Mouse (Mus musculus) forebrain, embryonic 14.5 days (tissue): ENCODE measurements at regions not wholly inside any gene's neighbourhood (a gene's known extent, or its start where the extent isn't known, plus 50 kb on each side); places are given as distances from the start of the nearest gene placed in this dataset.

Experiments used
- ATAC-seq: fragments of 200-750 bp; cut with Nextera tagmentation; 2 replicates; pipeline ENCODE4 v1.8.0; 2017; ENCODE audit warnings: mild to moderate bottlenecking, moderate library complexity
- DNase-seq: peaks from one replicate; pipeline ENCODE4 v3.0.0-alpha.2; 2015; ENCODE audit warnings: low spot score
- H3K27ac ChIP-seq: fragments of 300-500 bp; sonication (generic); 2 replicates; pipeline ENCODE4 v1.5.1; 2014; ENCODE audit warnings: low read depth, mild to moderate bottlenecking, control low read depth, low read length, moderate library complexity
- H3K27me3 ChIP-seq: fragments of 300-500 bp; sonication (generic); replicated peaks from 2 replicates; pipeline ENCODE4 v1.6.1; 2014; ENCODE audit warnings: low read length, control low read depth, mixed read lengths; ENCODE audit not compliant: control insufficient read depth, insufficient read depth
- H3K36me3 ChIP-seq: fragments of 300-500 bp; sonication (generic); 2 replicates; pipeline ENCODE4 v1.6.1; 2014; ENCODE audit warnings: low read length, control low read depth; ENCODE audit not compliant: control insufficient read depth, insufficient read depth
- H3K4me1 ChIP-seq: fragments of 300-500 bp; sonication (generic); 2 replicates; pipeline ENCODE4 v1.6.1; 2014; ENCODE audit warnings: antibody characterized with exemption, low read length, control low read depth; ENCODE audit not compliant: control insufficient read depth, insufficient read depth
- H3K4me2 ChIP-seq: fragments of 300-500 bp; sonication (generic); 2 replicates; pipeline ENCODE4 v1.6.1; 2014; ENCODE audit warnings: mild to moderate bottlenecking, control low read depth, low read length
- H3K4me3 ChIP-seq: fragments of 300-500 bp; sonication (generic); 2 replicates; pipeline ENCODE4 v1.5.1; 2014; ENCODE audit warnings: low read depth, low read length, control low read depth
- H3K9ac ChIP-seq: fragments of 300-500 bp; sonication (generic); 2 replicates; pipeline ENCODE4 v1.6.1; 2014; ENCODE audit warnings: mild to moderate bottlenecking, low read length, control low read depth, moderate library complexity
- H3K9me3 ChIP-seq: fragments of 300-500 bp; sonication (generic); replicated peaks from 2 replicates; pipeline ENCODE4 v1.6.1; 2016; ENCODE audit warnings: low read length, control low read depth, mixed read lengths; ENCODE audit not compliant: control insufficient read depth
- WGBS: fragments of 180-500 bp; shearing (Covaris S2); extraction: QIAGEN DNeasy Blood & Tissue Kit; methylation state at CpG from one replicate; pipeline ENCODE4 v1.1.7; 2014; 5-methylcytosine and 5-hydroxymethylcytosine counted together

DNA sequence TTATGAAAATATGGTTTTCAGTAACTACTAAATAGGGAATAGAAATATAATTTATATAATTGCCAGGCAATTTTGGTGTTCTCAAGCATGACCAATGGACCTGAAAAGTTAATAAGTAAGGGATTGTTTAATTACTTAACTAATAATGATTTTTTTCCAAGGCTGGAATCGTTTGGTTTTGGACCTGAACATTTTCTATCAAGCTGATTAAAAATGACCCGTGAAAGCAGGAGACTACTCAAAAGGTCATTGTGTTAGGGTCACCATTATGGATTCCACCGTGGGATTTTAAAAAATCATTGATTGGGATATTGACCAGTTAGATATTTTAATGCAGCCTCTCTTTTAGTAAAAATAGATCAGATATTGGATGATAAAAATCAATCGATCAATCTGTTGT is 416.9 kb downstream of the Pik3r1 start:
- no peak for ATAC-seq
- no peaks in the 10 kb centered on the region for H3K36me3 ChIP-seq
- H3K9ac ChIP-seq = no peak overlapping the region
- H3K27ac ChIP-seq = no peak overlapping the region
- H3K27me3 ChIP-seq = no peaks in the 10 kb centered on the region
- H3K4me1 ChIP-seq = no peaks in the 10 kb centered on the region
- 88% methylated on average over 4 of the region's 4 CpGs for WGBS
- no peak for DNase-seq
- H3K4me2 ChIP-seq = no peak overlapping the region
- no peak overlapping the region for H3K4me3 ChIP-seq
- no peaks in the 10 kb centered on the region for H3K9me3 ChIP-seq

DNA sequence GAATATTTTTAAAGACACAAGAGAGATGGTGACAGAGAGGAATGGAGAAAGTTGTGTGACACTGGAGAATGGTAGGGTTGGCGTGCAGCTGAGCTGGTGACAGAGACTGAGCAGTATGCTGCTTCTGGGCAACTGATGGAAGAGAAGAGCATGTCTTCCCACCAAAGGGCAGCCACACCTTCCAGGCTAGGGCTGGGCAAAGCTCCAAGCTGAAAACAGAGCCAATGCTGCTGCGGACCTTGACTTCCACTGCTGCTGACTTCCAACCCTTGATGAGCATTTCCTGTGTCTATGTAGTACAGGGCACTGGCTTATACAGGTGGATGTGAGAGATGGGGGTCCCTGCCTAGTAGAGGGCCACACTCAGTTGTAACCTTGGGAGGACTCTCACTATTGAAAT is 418.7 kb downstream of the Pik3r1 start:
- H3K4me2 ChIP-seq = no peak overlapping the region
- H3K9me3 ChIP-seq = no peaks in the 10 kb centered on the region
- no peak overlapping the region for H3K27ac ChIP-seq
- no peak for DNase-seq
- 92% methylated on average over 2 of the region's 2 CpGs for WGBS
- no peak for ATAC-seq
- no peak overlapping the region for H3K9ac ChIP-seq
- H3K4me1 ChIP-seq = no peaks in the 10 kb centered on the region
- H3K27me3 ChIP-seq = no peaks in the 10 kb centered on the region
- H3K4me3 ChIP-seq = no peak overlapping the region
- no peaks in the 10 kb centered on the region for H3K36me3 ChIP-seq

DNA sequence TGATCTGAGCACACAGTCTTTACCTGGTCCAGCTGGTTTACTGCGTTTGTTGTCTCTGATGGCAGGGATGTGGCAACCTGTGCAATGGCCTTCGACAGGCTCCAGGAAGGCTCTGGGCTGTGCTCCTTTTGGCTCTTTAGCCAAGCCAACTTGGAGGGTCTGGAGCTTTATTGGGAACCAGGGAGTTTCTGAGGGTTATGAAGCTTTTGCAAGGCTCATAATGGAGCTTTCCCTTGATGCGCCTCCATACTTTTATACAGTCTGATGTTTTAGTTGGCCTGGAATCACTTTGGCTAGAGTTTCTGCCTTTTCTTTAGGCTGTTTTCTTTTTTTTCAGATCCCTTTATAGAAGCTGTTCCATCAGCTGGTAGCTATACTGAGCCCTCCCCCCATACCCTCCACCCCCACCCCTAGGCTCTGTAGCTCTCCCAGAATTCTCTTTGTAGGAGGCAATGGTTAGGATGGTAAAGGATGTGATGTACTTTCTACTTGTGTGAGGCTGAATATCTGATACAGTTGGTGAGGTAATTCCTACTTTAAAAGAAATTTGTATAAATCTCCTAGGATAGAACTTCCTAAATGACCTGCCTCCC is 429.6 kb downstream of the Pik3r1 start:
- WGBS = 91% methylated on average over 3 of the region's 3 CpGs
- H3K27ac ChIP-seq = no peak overlapping the region
- H3K36me3 ChIP-seq = no peaks in the 10 kb centered on the region
- DNase-seq (no peak), ATAC-seq (no peak)
- H3K9ac ChIP-seq = no peak overlapping the region
- no peak overlapping the region for H3K4me3 ChIP-seq
- H3K27me3 ChIP-seq = no peaks in the 10 kb centered on the region
- H3K9me3 ChIP-seq = no peaks in the 10 kb centered on the region
- H3K4me1 ChIP-seq = no peaks in the 10 kb centered on the region
- no peak overlapping the region for H3K4me2 ChIP-seq

DNA sequence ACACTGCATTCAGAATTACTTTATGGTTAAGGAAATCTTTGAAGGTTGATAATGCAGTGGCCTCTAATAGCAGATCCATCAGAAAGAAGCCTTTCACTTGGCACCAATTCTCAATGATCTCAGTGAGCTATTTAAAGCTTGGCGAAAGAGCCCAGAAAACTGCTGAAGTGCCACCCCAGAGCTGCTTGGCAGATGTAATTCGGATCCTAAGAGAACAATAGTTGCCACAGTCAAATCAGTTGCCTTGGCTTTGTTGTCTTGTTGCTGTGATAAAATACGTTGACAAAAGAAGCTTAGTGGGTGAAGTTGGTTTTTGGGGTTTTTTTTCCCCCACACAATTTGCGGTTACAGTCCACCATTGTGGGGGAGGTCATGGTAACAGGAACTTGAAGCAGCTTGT is 449.4 kb downstream of the Pik3r1 start:
- Histone ChIP-seq H3K4me1 (no peaks in the 10 kb centered on the region), H3K27ac (no peak overlapping the region), H3K27me3 (no peaks in the 10 kb centered on the region), H3K4me3 (no peak overlapping the region), H3K9me3 (no peaks in the 10 kb centered on the region), H3K9ac (no peak overlapping the region), H3K36me3 (no peaks in the 10 kb centered on the region), H3K4me2 (no peak overlapping the region)
- DNase-seq (peak; percentile 31), ATAC-seq (no peak)
- WGBS = 50% methylated on average over 4 of the region's 4 CpGs

DNA sequence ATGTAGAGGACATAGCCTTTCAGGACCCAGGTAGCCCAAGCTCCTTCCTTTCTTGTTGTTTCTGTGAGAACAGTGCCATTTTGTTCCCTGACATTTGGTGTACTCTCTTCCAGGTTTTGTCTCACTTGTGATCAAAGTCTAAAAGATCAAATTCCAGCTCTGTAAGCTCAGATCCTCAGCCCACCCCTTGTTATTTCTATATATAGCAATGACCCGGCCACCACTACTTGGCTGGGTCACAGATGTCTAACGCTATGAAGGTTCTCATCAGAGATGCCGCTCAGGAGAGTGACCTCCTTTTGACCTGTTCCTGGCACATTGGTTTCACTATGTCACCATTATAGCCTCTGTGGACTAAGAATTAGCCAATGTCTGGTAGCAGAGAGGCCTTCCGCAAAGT is 451.7 kb downstream of the Pik3r1 start:
- Histone ChIP-seq H3K4me3 (no peak overlapping the region), H3K9ac (no peak overlapping the region), H3K27me3 (no peaks in the 10 kb centered on the region), H3K27ac (no peak overlapping the region), H3K4me1 (no peaks in the 10 kb centered on the region), H3K36me3 (no peaks in the 10 kb centered on the region), H3K9me3 (no peaks in the 10 kb centered on the region), H3K4me2 (no peak overlapping the region)
- DNase-seq (no peak), ATAC-seq (no peak)
- 89% methylated on average over 4 of the region's 4 CpGs for WGBS

DNA sequence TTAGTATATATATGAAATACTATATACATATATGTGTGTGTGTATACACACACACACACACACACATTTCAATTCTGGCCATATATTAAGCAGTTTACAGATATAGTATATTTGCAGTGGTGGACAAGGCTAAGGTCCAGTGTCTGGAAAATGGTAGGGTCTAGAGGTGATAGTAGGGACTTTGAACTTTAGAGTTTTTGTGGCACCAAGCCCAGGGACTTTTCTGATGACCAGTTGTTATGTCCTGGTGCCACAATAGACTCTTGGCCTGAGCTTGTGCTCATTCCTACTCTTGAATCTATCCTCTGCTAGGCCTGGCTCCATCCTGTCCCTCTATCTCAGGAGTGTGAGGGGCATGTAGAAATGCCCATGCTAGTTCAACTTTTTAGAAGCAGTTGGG is 454.0 kb downstream of the Pik3r1 start:
- Histone ChIP-seq H3K36me3 (no peaks in the 10 kb centered on the region), H3K4me2 (no peak overlapping the region), H3K9ac (no peak overlapping the region), H3K27me3 (no peaks in the 10 kb centered on the region), H3K9me3 (no peaks in the 10 kb centered on the region), H3K4me3 (no peak overlapping the region), H3K4me1 (no peaks in the 10 kb centered on the region), H3K27ac (no peak overlapping the region)
- no peak for ATAC-seq
- DNase-seq = no peak

DNA sequence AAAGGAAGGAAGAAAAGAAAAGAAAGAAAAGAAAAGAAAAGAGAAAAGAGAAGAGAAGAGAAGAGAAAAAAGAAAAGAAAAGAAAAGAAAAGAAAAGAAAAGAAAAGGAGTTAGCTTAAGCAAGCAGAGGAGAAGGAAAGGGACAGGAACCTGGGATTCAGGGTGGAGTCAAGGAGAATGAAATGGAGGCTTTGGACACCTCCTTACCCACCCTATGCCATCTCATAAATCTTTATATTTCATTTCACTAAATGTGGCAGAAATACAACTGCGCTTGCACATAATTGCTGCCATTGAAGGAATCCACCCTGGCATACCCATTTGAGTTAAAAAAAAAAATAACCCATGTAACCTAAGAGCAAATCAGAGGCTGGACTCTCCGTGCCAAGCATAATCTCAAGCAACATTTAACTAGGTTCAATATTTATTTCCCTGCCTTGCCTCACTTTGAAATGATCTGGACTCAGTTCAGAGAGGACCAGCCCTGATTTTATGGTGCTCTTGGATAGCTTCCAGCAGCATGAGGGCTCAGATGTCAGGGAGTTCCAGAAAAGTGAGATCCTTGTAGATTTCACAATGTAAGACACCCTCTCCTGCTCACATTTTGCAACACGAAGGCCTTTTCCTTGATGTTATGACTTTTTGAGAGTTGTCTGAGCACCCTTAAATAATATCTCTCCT is 456.2 kb downstream of the Pik3r1 start:
- ATAC-seq (no peak), DNase-seq (no peak)
- no peak overlapping the region for H3K27ac ChIP-seq
- no peak overlapping the region for H3K9ac ChIP-seq
- H3K4me2 ChIP-seq = no peak overlapping the region
- no peaks in the 10 kb centered on the region for H3K4me1 ChIP-seq
- no peaks in the 10 kb centered on the region for H3K27me3 ChIP-seq
- H3K4me3 ChIP-seq = no peak overlapping the region
- H3K9me3 ChIP-seq = no peaks in the 10 kb centered on the region
- no peaks in the 10 kb centered on the region for H3K36me3 ChIP-seq
- WGBS = 87% methylated on average over 3 of the region's 3 CpGs

DNA sequence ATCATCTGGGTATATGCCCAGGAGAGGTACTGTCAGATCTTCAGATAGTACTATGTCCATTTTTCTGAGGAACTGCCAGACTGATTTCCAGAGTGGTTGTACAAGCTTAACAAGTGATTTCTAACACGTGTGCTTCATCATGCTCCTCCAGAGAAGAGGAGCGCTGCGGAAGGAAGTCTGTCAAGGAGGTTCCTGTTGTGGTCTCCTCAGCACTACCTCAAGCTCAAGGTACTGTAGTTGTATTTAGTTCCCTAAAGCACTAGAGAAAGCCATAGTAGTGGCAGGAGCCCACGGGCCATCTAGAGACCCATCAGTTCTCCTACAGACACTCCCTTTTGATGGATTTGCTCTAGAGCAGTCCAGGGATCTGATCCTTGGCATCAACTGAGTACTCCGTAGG is 459.3 kb downstream of the Pik3r1 start:
- DNase-seq (no peak), ATAC-seq (no peak)
- WGBS = 92% methylated on average over 5 of the region's 5 CpGs
- no peak overlapping the region for H3K4me2 ChIP-seq
- no peaks in the 10 kb centered on the region for H3K27me3 ChIP-seq
- no peaks in the 10 kb centered on the region for H3K9me3 ChIP-seq
- H3K27ac ChIP-seq = no peak overlapping the region
- no peak overlapping the region for H3K9ac ChIP-seq
- no peak overlapping the region for H3K4me3 ChIP-seq
- H3K4me1 ChIP-seq = no peaks in the 10 kb centered on the region
- no peaks in the 10 kb centered on the region for H3K36me3 ChIP-seq

DNA sequence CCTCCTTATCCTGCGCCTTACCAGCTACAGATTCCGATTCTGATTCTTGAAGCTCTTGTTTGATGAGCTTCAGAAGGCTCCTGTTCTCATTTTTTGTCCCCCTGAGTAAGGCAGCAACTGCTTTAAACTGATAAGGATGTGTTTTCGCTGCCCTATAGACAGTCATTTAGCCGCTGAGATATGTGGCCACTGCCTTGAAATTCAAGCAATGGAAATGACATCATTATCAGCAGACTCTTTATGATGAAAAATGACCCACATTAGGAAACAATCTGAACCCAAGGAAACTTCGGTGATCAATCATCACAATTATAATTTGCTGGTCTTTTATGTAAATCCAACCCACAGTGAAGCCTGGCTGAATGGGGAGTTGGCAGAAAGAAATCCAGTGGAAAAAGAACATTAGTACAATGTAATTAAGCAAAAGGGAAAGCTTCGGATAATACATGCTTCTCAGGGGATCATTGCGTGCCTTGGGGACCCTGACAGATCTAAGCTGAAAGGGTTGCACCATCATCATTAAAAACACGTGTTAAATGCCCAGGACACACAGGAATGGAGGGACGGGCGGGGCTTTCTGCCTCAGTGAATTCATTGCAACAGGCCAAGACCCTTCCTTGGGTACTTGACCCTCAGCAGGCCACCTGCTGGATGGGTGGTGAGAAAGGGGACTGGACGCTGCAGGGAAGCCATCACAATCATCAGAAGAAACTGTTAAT is 462.2 kb downstream of the Pik3r1 start:
- H3K4me3 ChIP-seq = no peak overlapping the region
- no peaks in the 10 kb centered on the region for H3K4me1 ChIP-seq
- no peak overlapping the region for H3K9ac ChIP-seq
- DNase-seq (no peak), ATAC-seq (0 out of 2 replicates have a peak, but pooled peaks have one; percentile 26)
- H3K36me3 ChIP-seq = no peaks in the 10 kb centered on the region
- no peak overlapping the region for H3K27ac ChIP-seq
- H3K27me3 ChIP-seq = no peaks in the 10 kb centered on the region
- no peak overlapping the region for H3K4me2 ChIP-seq
- WGBS = 50% methylated on average over 11 of the region's 11 CpGs
- H3K9me3 ChIP-seq = no peaks in the 10 kb centered on the region
